Mouse (Mus musculus) midbrain, embryonic 14.5 days (tissue): ENCODE results near the gene 4930426L09Rik. TPM values are rescaled to one million over a fixed set of nuclear protein-coding genes. Genes with fewer than 3 reads are reported as not detected.

ENCODE experiments used
- ATAC-seq: fragments of 200-750 bp; cut with Nextera tagmentation; 2 replicates; pipeline ENCODE4 v1.8.0; 2017; ENCODE audit warnings: moderate number of reproducible peaks, moderate library complexity; ENCODE audit not compliant: low FRiP score, low TSS enrichment
- DNase-seq: peaks from one replicate; pipeline ENCODE4 v3.0.0-alpha.2; 2015
- H3K27ac ChIP-seq: fragments of 300-500 bp; sonication (generic); replicated peaks from 2 replicates; pipeline ENCODE4 v1.5.1; 2014; ENCODE audit warnings: mild to moderate bottlenecking, low read depth, low read length, moderate library complexity
- H3K27me3 ChIP-seq: fragments of 300-500 bp; sonication (generic); 2 replicates; pipeline ENCODE4 v1.6.1; 2014; ENCODE audit warnings: low read length, control low read depth, mixed read lengths; ENCODE audit not compliant: control insufficient read depth, insufficient read depth
- H3K36me3 ChIP-seq: fragments of 300-500 bp; sonication (generic); 2 replicates; pipeline ENCODE4 v1.6.1; 2014; ENCODE audit warnings: low read length, control low read depth; ENCODE audit not compliant: control insufficient read depth, insufficient read depth
- H3K4me1 ChIP-seq: fragments of 300-500 bp; sonication (generic); 2 replicates; pipeline ENCODE4 v1.6.1; 2014; ENCODE audit warnings: mild to moderate bottlenecking, antibody characterized with exemption, low read length, control low read depth; ENCODE audit not compliant: control insufficient read depth, insufficient read depth
- H3K4me2 ChIP-seq: fragments of 300-500 bp; sonication (generic); 2 replicates; pipeline ENCODE4 v1.6.1; 2014; ENCODE audit warnings: mild to moderate bottlenecking, low read length, moderate library complexity
- H3K4me3 ChIP-seq: fragments of 300-500 bp; sonication (generic); replicated peaks from 2 replicates; pipeline ENCODE4 v1.5.1; 2014; ENCODE audit warnings: low read depth, low read length
- H3K9ac ChIP-seq: fragments of 300-500 bp; sonication (generic); replicated peaks from 2 replicates; pipeline ENCODE4 v1.6.1; 2014; ENCODE audit warnings: mild to moderate bottlenecking, low read length, moderate library complexity
- H3K9me3 ChIP-seq: fragments of 300-500 bp; sonication (generic); 2 replicates; pipeline ENCODE4 v1.6.1; 2016; ENCODE audit warnings: low read length, control low read depth, mixed read lengths; ENCODE audit not compliant: control insufficient read depth
- WGBS: fragments of 180-500 bp; shearing (Covaris S2); extraction: QIAGEN DNeasy Blood & Tissue Kit; methylation state at CpG from one replicate; pipeline ENCODE4 v1.1.7; 2014; 5-methylcytosine and 5-hydroxymethylcytosine counted together
- polyA plus RNA-seq: library from polyadenylated mRNA; unstranded; fragments of >200 nt; fragmentation: Nextera tagmentation; extraction: Ambion mirVana; gene quantifications from 2 replicates; pipeline ENCODE4 v1.2.1, GENCODE M21; 2014

4930426L09Rik gene
- polyA plus RNA-seq, 1 experiment from 2014 or later = 0.47 TPM

- H3K4me3 ChIP-seq = no peak overlapping the region
- no peak for ATAC-seq
- no peak for DNase-seq
- H3K4me1 ChIP-seq = peaks cover 9% of the 10 kb centered on the region; the same call in 1 of the 2 replicates
- H3K27me3 ChIP-seq = no peaks in the 10 kb centered on the region
- no peak overlapping the region for H3K4me2 ChIP-seq
- no peak overlapping the region for H3K9ac ChIP-seq
- no peaks in the 10 kb centered on the region for H3K9me3 ChIP-seq
- no peaks in the 10 kb centered on the region for H3K36me3 ChIP-seq
- H3K27ac ChIP-seq = no peak overlapping the region
- WGBS = 95% methylated on average over 7 of the region's 7 CpGs
These were observed 40.7 kb upstream of the 4930426L09Rik start for GRCm38 (mm10) chr2:18957459-18957858.

GRCm38 (mm10) chr2:18958044-18958443 is 40.1 kb upstream of the 4930426L09Rik start:
- WGBS = 72% methylated on average over 9 of the region's 9 CpGs
- H3K4me3 ChIP-seq = no peak overlapping the region
- no peaks in the 10 kb centered on the region for H3K36me3 ChIP-seq
- H3K4me1 ChIP-seq = peaks cover 9% of the 10 kb centered on the region; the same call in 1 of the 2 replicates
- no peak overlapping the region for H3K4me2 ChIP-seq
- no peaks in the 10 kb centered on the region for H3K9me3 ChIP-seq
- H3K27me3 ChIP-seq = no peaks in the 10 kb centered on the region
- no peak overlapping the region for H3K9ac ChIP-seq
- ATAC-seq = no peak
- H3K27ac ChIP-seq = no peak overlapping the region
- no peak for DNase-seq

- H3K27ac ChIP-seq = no peak overlapping the region
- no peak overlapping the region for H3K9ac ChIP-seq
- H3K36me3 ChIP-seq = no peaks in the 10 kb centered on the region
- H3K27me3 ChIP-seq = no peaks in the 10 kb centered on the region
- DNase-seq (no peak), ATAC-seq (no peak)
- no peaks in the 10 kb centered on the region for H3K9me3 ChIP-seq
- no peak overlapping the region for H3K4me2 ChIP-seq
- peaks cover 9% of the 10 kb centered on the region; the same call in 1 of the 2 replicates for H3K4me1 ChIP-seq
- WGBS = 93% methylated on average over 5 of the region's 5 CpGs
- H3K4me3 ChIP-seq = no peak overlapping the region
These were observed 39.6 kb upstream of the 4930426L09Rik start for GRCm38 (mm10) chr2:18958501-18958900.

- Histone ChIP-seq H3K36me3 (no peaks in the 10 kb centered on the region), H3K27me3 (no peaks in the 10 kb centered on the region), H3K4me3 (no peak overlapping the region), H3K27ac (no peak overlapping the region), H3K4me2 (no peak overlapping the region), H3K4me1 (peaks cover 9% of the 10 kb centered on the region; the same call in 1 of the 2 replicates), H3K9me3 (no peaks in the 10 kb centered on the region), H3K9ac (no peak overlapping the region)
- 94% methylated on average over 6 of the region's 6 CpGs for WGBS
- no peak for DNase-seq
- ATAC-seq = no peak
These were observed 39.1 kb upstream of the 4930426L09Rik start for GRCm38 (mm10) chr2:18959008-18959407.

- WGBS = 94% methylated on average over 5 of the region's 5 CpGs
- Histone ChIP-seq H3K9me3 (no peaks in the 10 kb centered on the region), H3K9ac (no peak overlapping the region), H3K4me3 (no peak overlapping the region), H3K27ac (no peak overlapping the region), H3K27me3 (no peaks in the 10 kb centered on the region), H3K4me2 (no peak overlapping the region), H3K36me3 (no peaks in the 10 kb centered on the region), H3K4me1 (peaks cover 9% of the 10 kb centered on the region; the same call in 1 of the 2 replicates)
- ATAC-seq (no peak), DNase-seq (no peak)
These were observed 38.6 kb upstream of the 4930426L09Rik start for GRCm38 (mm10) chr2:18959558-18959957.

GRCm38 (mm10) chr2:18960376-18960973 is 37.7 kb upstream of the 4930426L09Rik start:
- no peak overlapping the region for H3K4me2 ChIP-seq
- DNase-seq (no peak), ATAC-seq (no peak)
- no peaks in the 10 kb centered on the region for H3K9me3 ChIP-seq
- 50% methylated on average over 7 of the region's 7 CpGs for WGBS
- H3K27ac ChIP-seq = no peak overlapping the region
- no peak overlapping the region for H3K4me3 ChIP-seq
- H3K27me3 ChIP-seq = no peaks in the 10 kb centered on the region
- H3K9ac ChIP-seq = no peak overlapping the region
- peaks cover 2% of the 10 kb centered on the region; the same call in 1 of the 2 replicates for H3K4me1 ChIP-seq
- H3K36me3 ChIP-seq = no peaks in the 10 kb centered on the region

GRCm38 (mm10) chr2:18962502-18962901 is 35.6 kb upstream of the 4930426L09Rik start:
- Histone ChIP-seq H3K4me3 (no peak overlapping the region), H3K9ac (no peak overlapping the region), H3K9me3 (no peaks in the 10 kb centered on the region), H3K27ac (no peak overlapping the region), H3K4me2 (no peak overlapping the region), H3K4me1 (no peaks in the 10 kb centered on the region), H3K36me3 (no peaks in the 10 kb centered on the region), H3K27me3 (no peaks in the 10 kb centered on the region)
- 82% methylated on average over 3 of the region's 3 CpGs for WGBS
- ATAC-seq = no peak
- no peak for DNase-seq

GRCm38 (mm10) chr2:18963286-18964040 is 34.7 kb upstream of the 4930426L09Rik start:
- Histone ChIP-seq H3K4me2 (no peak overlapping the region), H3K27me3 (no peaks in the 10 kb centered on the region), H3K4me1 (no peaks in the 10 kb centered on the region), H3K36me3 (no peaks in the 10 kb centered on the region), H3K4me3 (no peak overlapping the region), H3K9ac (no peak overlapping the region), H3K9me3 (no peaks in the 10 kb centered on the region), H3K27ac (no peak overlapping the region)
- DNase-seq = no peak
- ATAC-seq = no peak
- WGBS = 76% methylated on average over 13 of the region's 13 CpGs

GRCm38 (mm10) chr2:18965108-18965507 is 33.0 kb upstream of the 4930426L09Rik start:
- DNase-seq = no peak
- H3K36me3 ChIP-seq = no peaks in the 10 kb centered on the region
- H3K9me3 ChIP-seq = no peaks in the 10 kb centered on the region
- H3K4me1 ChIP-seq = no peaks in the 10 kb centered on the region
- no peak overlapping the region for H3K9ac ChIP-seq
- H3K27me3 ChIP-seq = no peaks in the 10 kb centered on the region
- no peak for ATAC-seq
- 76% methylated on average over 3 of the region's 3 CpGs for WGBS
- no peak overlapping the region for H3K4me2 ChIP-seq
- H3K27ac ChIP-seq = no peak overlapping the region
- H3K4me3 ChIP-seq = no peak overlapping the region
